Mouse (Mus musculus) gastrocnemius, postnatal 25 days (tissue): Measurements from ENCODE around the gene Snx11. TPM values are rescaled to one million over a fixed set of nuclear protein-coding genes. Genes with fewer than 3 reads are reported as not detected.
"Not testable (repeated sequence)": the region's sequence is repeated elsewhere in the genome, so short reads cannot be mapped to it uniquely, and the experiment has no call there.

Experiments
- DNase-seq: peaks from one replicate; pipeline ENCODE4 v3.0.0; 2022
- long read RNA-seq, 2 experiments: library from polyadenylated mRNA; stranded (forward); transcript quantifications; one replicate each; pipeline ENCODE4 v2.0.0; 2021
- total RNA-seq, 2 experiments: library from RNA; stranded (reverse); gene quantifications; 1 replicate in 1 of 2; 2 replicates in 1 of 2; pipeline ENCODE4 v1.2.3; 2021

Snx11 gene
- total RNA-seq: 10 to 100 TPM in 1 of 2 experiments, 1 to 10 TPM in 1; 8.1 to 11.3 TPM
- long read RNA-seq, experiment 1, transcript Snx11-201 (9 exons, 2,551 nt): major isoform, 5 of 15 reads
- long read RNA-seq, experiment 1, partial matches to known transcripts: 0 of 15 reads
- long read RNA-seq, experiment 1, other reads (novel, unspliced or antisense): 6 of 15 reads
- long read RNA-seq, experiment 2, partial matches to known transcripts: 1 of 8 reads
- long read RNA-seq, experiment 2, other reads (novel, unspliced or antisense): 1 of 8 reads

DNA sequence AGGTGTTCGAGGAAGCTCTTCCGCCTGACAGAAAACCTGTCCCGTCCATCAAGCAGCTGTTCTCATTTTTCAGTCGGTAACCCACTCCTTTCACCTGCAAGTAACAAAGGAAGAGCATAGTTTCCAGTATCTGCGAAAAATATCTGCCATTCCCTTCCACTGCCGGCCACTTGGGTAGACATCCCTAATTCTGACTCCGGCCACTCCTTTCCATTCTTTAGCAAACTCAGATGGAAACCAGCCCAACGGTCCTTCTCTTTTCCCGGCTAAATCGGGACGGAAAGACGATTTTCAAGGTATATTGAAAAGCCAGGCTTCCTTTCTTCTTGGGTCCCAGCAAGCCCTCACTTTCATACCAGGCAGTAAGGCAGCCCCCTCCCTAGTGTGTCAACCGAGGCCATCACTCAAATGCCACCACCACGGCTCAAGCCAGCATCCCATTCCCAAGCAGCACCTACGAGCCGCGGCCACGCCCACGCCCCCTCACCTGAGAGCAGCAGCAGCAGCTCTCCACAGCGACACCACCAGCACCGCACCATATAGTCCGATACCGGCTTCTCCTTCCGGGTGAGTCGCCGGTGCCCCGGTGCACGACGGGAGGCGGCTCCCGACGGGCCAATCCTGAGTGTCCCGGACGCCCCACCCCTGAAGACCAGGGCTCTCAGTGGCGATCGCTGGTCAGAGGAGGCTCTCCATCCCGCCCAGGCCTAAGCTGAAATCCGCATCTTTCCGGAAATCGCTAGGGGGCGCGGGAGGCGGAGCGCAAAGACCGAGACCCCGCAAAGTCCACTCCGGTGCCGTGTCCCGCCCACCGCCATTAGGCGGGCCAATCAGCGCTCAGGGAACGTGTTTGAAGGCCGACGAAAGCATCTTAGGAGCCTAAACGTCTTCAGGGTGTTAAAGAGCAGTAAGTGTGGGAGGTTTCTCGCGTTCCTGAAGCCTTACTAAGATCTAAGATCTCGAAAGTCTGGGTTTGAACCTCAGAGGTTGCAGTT lies at the start of gene Snx11:
Gene Snx11, minus strand, starts transcription at position 592 of the 995 bp plus-strand sequence.
- peak; percentile 100 for DNase-seq

DNA sequence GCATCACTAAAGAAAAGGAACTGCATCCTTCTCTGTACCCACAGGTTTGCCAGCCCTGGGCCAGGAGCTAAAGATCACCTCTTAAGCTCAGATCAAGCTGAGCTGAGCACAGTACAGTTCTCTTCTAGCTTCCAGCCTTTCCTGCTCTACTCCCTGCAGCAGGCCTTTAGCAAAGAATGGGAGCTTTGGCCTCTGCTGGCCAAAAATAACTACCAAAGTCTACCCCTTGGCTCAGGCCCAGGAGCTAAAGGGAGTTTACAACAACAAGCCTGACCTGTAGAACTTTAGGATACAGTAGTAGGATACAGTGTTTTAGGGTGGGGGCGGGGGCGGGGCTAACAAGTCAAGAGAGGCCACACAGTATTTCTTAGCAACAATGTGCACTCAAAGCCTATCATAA lies 49.1 kb upstream of the Snx11 start:
- DNase-seq: no peak

DNA sequence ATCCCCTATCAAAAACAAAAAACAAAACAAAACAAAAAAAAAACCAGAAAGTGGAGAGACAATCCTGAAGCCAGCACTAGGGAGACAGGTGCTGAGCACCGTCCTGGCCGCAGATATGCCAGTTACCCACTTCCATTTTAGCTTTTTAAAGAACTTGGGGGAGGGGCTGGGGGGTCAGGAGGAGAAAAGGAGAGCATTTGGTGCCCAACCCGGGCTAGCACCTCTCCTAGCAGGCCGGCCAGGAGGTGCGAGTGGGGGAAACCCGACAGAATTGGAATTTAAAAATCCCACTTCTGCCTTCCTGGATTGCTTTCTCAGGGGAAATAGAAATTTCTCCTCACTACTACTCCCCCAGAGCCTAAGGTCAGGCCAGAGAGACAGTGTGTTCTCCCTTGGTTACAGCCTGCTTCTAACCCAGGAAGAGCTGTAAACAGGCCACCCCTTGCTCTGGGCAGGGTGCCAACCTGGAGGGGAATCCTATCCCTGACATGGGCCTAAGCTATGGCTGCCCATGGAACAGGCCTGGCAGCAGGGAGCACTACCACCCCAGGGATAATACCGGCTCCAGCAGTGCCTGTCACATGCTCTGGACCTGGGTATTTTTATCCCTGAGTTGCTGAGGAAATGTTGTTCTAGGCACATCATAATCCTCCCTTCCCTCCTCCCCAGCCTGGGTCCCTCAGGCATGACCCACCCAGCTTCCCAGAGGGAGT lies 47.6 kb upstream of the Snx11 start:
- DNase-seq: peak; percentile 92

DNA sequence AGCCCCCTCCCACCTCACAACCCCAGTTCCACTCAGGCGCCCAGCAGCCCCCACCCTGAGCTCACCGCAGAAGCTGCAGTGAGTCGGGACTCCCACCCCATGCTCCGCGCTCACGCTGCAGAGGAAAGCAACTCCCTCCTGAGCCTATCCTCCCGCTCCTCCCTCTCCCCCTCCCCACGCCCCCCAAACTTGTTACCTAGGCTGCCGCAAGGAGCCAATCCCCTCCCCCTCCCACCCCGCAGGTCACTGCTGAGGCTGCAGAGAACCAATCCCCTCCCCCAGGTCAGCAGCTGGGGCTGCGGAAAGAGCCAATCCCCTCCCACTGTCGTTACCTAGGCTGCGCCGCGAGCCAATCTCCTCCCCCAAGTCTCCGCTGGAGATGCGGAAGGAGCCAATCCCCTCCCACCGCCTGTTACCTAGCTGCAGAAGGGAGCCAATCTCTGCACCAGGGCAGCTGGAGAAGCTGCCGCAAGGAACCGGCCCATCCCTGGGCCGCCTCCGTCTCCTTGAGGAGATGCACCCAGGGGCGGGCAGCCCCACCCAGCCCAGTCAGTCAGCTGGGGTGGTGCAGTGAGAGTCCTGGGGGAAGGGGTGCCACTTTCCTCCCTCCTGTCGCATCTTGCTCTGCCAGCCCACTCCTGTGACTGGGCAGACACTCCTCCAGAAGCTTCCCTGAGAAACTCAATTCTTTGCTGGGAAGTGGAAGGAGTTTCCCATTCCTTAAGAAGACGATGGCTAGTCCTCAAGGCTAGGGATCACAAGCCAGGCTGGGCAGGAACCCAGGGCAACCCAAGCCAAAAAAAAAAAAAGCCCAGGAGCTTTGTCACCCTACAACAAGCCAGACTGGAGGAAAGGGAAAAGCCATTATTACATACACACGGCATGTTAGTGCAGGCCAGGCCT lies 46.8 kb upstream of the Snx11 start:
- DNase-seq: peak; percentile 91

DNA sequence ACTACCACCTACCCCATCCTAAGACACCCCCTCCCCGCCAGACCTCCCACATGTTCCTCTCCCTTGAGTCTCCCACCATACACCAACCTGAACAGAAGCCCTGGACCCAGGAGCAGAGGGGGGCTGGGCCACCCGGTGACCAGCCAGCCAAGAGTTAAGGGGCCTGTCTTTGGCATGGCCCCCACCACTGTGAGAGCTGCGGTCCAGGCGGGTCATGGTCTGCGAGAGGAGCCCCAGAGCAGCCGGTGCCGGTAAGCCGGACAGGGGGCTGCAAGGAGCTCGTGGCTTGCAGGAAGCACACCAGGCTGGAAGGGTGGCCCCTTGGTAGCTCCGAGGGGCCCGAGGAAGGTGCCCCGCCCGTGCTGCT lies 46.1 kb upstream of the Snx11 start:
- no peak for DNase-seq

DNA sequence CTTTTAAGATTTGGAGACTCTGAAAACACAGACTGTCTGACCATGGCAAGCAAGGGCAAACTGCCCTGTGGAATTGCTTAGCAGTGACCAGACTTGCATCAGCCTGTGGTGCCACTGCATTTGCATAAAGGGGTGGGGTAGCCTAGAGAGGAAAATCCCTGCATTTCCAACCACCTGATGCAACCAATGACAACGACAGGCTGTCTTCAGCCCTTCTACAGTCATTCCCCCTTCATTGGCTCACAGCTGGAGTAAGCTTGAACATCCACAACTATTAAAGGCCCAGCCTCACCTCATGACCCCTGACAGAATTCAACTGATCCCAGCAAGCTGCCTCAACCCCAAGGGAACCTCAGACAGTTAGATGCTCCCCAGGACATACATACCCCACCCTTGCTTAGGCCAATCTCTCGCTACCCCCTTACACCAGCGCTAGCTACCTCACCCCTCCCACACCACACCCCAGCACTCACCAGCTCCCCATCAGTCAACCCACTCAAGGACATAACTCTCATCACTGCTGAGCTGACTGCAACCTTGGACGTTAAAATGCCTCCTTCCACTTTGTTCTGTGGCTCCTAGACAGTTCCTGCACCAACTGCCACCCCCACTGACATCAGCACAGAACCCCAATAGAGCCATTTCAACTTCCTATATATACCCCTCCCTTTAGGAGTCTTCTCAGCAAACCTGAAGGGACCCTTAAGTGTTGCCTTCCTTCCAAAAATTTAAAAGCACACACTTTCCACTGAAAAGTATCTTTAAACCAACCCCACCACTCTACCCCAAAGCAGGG lies 45.5 kb upstream of the Snx11 start:
- no peak for DNase-seq

DNA sequence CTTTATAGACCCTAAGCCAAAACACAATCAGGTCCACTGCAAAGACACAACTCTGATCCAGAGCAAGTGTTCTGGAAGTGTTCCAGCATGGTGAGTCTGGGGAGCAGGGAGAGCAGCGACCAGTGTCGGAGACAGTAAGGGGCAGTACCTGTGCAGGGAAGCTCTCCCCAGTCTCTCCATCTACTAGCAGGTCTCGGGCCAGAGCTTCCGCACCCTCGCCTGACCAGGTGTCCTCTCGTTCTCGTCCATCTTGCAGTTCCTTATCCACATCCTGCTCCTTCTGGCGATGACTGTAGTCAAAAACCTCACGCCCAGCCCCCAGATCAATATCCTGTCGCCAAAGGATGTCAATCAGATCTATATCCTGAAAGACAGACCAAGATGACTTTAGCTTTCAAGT lies 44.6 kb upstream of the Snx11 start:
- DNase-seq: no peak

DNA sequence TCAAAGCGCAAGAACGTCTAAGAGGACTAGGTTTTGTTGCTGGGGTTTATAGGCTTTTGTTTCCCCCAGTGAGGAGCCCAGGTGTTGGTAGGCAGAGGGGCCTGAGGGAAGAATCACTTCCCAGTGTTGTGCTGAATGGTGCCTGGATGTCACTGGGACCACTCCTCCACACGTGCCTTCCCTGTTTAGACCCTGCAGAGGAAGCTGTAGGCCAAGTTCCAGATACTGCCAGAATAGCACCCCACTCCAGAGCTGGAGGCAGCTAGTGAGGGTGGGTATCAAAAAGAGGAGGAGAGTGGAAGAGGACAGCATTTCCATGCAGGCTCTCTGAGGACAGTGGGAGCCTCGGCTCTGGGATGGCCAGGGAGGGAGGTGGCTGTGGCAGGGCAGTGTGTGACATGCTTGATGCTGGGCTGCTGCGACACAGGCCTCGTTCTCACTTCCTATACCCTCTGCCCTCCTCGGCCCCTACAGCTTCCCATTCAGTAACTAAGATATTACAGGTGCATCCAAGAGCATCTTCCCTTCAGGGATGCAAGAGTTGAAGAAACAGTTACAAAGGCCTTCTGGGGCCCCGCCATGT lies 40.9 kb upstream of the Snx11 start:
- no peak for DNase-seq

DNA sequence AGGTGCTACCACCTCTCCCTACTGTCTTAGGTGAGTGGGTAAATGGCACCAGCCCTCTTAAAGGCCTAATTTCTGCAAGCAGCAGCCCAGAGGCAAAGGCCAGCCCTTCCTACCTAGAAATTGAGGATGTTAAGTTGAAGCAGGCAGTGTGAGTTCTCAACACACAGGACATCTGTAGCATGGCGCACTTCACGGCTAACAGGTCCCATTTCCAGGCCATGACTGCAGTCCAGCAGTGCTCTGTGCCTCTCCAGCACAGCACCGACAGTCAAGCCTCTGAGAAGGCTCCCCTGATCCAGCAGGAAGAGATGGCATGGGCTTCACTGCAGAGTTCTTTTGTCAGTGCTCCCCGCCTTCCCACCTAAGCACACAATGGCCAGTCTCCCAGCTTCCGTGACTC lies 39.6 kb upstream of the Snx11 start:
- no peak for DNase-seq

DNA sequence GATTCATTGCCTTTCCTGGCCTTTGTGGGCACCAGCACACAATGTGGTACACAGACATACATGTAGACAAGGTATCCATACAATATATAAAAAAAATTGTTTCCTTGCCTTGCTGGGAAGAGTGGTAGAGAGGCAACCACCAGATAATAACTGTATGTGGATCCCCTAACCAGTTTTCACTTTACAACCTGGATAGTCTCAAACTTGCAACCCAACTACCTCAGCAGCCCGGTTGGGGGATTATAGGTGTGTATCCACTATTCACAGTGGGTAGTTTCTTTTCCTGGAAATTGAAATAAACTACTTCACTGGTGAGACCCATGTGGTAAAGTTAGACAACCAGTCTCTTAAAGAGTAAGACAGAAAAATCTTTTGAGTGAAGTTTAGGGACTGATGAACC lies 39.1 kb upstream of the Snx11 start:
- no peak for DNase-seq

DNA sequence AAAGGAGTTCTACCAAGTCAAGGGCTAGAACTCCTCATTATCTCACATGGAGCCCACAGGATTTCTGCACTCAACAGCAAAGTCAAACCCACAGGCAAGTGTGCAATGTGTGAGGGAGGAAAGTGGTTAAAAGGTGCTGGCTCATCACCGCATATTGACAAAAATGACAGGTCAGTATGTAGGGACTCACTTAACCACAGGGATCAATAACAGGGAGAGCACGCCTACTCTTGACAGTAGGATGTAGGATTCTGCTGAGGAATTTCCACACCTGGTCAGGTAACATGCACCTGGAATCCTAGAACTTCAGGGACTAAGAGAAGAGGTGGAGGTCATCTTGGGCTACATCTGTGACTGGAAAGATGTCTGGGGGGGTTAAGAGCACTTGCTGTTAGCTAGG lies 38.5 kb upstream of the Snx11 start:
- no peak for DNase-seq

DNA sequence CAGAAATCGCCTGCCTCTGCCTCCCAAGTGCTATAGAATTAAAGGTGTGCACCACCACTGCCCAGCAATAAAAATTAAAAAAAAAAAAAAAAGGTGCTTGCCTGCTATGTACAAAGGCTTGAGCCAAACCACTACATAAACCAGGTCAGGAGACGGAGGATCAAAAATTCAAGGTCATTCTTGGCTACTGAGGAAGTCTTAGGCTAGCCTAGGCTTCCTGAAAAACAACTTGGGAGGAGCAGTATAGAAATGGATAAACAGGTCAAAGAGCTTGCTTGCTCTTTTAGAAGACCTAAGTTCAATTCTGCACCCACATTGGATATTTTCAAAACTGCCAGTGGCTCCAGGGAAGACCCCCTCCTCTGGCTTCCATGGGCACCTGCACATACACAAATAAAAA lies 37.1 kb upstream of the Snx11 start:
- no peak for DNase-seq

DNA sequence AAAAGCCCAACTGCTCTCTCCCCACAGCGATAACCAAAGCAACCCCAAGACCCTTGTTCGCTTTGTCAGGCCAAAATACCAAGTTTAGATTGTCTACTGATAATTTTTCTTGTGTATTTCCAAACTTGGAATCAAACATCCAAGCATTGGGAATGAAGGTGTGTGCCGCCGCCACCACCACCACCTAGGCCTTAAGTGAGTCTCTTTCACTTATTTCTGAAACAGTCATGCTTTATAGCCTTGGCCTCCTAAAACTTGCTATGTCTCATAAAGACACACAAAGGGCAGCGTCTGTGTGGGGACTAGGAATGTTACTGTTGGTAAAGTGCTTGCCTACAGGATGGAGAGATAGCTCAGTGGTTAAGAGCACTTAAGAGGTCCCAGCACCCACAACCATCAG lies 36.6 kb upstream of the Snx11 start:
- DNase-seq: no peak

DNA sequence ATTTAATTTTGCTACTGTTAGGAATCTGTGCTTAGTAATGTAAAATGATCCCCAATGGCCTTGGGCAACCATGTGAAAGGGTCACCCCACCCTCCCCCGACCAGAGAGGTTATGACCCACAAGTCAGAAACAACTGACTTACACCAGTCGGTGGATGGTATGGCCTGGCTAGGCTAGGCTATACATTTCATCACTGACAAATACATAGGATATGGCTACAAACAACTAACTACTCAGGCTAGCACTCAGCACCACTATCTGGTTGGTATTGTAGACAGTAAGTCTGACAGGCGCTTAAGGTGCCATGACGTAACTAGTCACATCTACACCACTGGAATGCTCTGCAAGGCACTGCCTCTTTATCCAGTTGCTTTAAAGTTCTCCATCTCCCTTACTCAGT lies 36.1 kb upstream of the Snx11 start:
- no peak for DNase-seq

DNA sequence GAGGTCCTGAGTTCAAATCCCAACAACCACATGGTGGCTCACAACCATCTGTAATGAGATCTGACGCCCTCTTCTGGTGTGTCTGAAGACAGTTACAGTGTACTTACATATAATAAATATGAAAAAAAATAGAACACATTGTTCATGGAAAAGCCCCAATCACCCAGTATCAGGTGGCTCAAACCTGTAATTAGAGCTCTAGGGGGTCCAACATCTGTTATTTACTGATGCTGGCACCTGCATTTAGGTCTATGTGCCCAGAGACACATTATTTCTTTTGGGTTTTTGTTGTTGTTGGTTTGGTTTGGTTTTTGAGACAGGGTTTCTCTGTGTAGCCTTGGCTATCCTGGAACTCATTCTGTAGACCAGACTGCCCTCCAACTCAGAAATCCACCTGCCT lies 33.8 kb upstream of the Snx11 start:
- DNase-seq: not testable (repeated sequence)

DNA sequence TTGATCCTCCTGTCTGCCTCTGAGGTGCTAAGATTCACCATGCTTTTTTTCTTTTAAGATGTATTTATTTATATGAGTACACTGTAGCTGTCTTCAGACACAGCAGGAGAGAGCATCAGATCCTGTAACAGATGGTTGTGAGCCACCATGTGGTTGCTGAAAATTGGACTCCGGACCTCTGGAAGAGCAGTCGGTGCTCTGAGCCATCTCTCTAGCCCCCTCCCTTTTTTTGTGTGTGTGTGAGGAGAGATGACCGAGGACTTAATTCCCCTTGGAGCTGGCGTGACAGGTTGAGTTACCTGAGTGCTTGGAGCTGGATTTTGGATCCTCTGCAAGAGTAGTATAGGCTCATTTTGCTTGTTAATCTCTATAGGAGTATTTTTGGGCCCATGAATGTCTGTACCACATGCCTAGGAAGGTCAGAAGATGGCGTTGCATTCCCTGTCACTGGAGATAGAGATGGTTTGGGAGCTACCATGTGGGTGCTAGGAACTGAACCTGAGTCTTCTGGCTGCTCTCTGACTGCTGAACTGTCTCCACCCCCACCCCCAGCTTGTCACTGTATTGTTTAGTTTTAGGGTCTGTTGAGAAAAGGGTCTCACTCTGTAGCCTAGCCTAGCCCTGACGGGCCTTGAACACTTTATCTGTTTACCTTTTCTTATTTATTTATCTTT lies 32.3 kb upstream of the Snx11 start:
- DNase-seq: no peak

DNA sequence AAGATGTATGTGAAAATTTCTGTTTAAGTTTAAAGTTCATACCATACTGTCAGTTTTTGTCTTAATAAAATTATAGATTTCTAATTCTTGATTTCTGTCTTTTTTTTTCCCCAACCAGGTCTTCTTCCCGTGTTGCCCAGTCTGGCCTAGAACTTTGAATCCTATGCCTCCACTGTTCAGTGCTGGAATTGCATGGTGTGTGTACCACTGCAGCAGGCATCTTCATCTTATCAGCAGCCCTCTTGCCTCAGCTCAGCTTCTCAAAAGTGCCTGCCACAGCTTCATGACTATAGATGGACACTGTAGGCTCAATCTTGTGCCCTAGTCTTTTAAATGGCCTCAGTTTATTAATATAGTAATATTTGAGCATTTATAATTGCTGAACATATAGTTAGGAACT lies 30.7 kb upstream of the Snx11 start:
- DNase-seq: no peak

DNA sequence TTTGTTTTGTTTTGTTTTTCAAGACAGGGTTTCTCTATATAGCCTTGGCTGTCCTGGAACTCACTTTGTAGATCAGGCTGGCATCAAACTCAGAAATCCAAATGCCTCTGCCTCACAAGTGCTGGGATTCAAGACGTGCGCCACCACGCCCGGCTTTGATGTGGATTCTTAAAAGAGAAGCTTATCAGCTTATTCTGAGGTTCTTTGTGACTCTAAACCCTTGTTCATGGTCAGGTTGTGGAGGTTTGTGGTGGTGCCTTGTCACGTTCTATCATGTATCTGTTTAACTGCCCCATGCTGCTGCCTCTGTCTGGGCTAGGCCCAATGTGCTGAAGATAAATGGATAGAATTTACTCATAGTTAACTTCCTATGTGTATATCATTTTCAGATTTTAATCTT lies 28.2 kb upstream of the Snx11 start:
- no peak for DNase-seq

DNA sequence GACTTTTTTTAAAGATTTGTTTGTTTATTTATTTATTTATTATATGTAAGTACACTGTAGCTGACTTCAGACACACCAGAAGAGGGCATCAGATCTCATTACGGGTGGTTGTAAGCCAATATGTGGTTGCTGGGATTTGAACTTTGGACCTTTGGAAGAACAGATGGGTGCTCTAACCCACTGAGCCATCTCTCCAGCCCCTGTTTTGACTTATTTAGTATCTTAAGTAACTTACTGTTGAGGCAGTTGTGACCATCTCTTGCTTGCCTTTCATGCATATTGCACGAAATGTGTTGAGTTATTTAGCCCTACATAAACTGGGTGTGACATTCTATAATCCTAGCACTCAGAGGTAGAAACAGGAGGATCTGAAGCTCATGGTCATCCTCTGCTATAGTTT lies 22.2 kb upstream of the Snx11 start:
- DNase-seq: no peak

DNA sequence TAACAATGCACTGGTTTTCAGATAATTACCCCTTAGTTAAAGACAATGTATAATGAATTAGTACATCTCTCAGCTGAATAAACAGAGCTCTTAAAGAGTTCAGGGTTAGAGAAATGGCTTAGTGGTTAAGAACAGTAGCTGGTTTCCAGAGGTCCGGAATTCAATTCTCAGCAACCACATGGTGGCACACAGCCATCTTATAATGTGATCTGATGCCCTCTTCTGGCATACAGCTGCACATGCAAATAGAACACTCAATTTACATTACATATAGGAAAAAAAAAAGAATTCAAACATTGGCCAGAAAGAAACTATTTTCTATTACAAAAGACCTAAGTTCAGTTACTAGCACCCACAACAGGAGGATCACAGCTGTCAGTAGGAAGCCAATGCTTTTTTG lies 19.2 kb upstream of the Snx11 start:
- DNase-seq: no peak
